Mouse (Mus musculus) kidney, adult 2 months (tissue): Measurements from ENCODE around the gene Rad51b. TPM values are rescaled to one million over a fixed set of nuclear protein-coding genes. Genes with fewer than 3 reads are reported as not detected.

ENCODE experiments used
- DNase-seq: peaks from one replicate; pipeline ENCODE4 v3.0.0; 2021
- H3K27ac ChIP-seq: fragments of 200-500 bp; 2 replicates; pipeline ENCODE4 v1.5.1; 2012; ENCODE audit warnings: low read depth, low read length, control low read depth, inconsistent platforms; ENCODE audit not compliant: insufficient read depth
- H3K27me3 ChIP-seq: fragments of 200-500 bp; replicated peaks from 2 replicates; pipeline ENCODE4 v1.6.1; 2012; ENCODE audit warnings: mild to moderate bottlenecking, moderate library complexity, low read length, inconsistent platforms; ENCODE audit not compliant: control insufficient read depth, insufficient read depth
- H3K36me3 ChIP-seq: fragments of 200-500 bp; 2 replicates; pipeline ENCODE4 v1.6.1; 2012; ENCODE audit warnings: mild to moderate bottlenecking, moderate library complexity, low read length, inconsistent platforms; ENCODE audit not compliant: control insufficient read depth, insufficient read depth
- H3K4me1 ChIP-seq: fragments of 200-500 bp; 2 replicates; pipeline ENCODE4 v1.6.1; 2011; ENCODE audit warnings: low read length; ENCODE audit not compliant: control insufficient read depth, insufficient read depth
- H3K4me3 ChIP-seq: fragments of 200-500 bp; 2 replicates; pipeline ENCODE4 v1.5.1; 2011; ENCODE audit warnings: mild to moderate bottlenecking, low read depth, low read length, control low read depth; ENCODE audit not compliant: insufficient read depth
- CTCF ChIP-seq: fragments of 200-500 bp; conservative IDR thresholded peaks from 2 replicates; pipeline ENCODE4 v1.5.1; 2011; ENCODE audit warnings: low read depth, mild to moderate bottlenecking, control low read depth, low read length, moderate library complexity, mixed read lengths; ENCODE audit not compliant: insufficient read depth, insufficient read length
- POLR2A ChIP-seq: fragments of 200-500 bp; IDR thresholded peaks from one replicate; pipeline ENCODE4 v1.6.1; 2011; ENCODE audit warnings: low read depth, low read length, control low read depth
- WGBS: fragments of 180-500 bp; shearing (Covaris S2); methylation state at CpG from one replicate; pipeline ENCODE4 v1.1.7; 2018; 5-methylcytosine and 5-hydroxymethylcytosine counted together
- polyA plus RNA-seq: library from polyadenylated mRNA; depleted of rRNA; stranded (reverse); fragments of >200 nt; gene quantifications from 2 replicates; pipeline ENCODE4 v1.2.3, GENCODE M21; 2012

Rad51b gene
- polyA plus RNA-seq, 1 experiment, result 0.14 TPM

DNA sequence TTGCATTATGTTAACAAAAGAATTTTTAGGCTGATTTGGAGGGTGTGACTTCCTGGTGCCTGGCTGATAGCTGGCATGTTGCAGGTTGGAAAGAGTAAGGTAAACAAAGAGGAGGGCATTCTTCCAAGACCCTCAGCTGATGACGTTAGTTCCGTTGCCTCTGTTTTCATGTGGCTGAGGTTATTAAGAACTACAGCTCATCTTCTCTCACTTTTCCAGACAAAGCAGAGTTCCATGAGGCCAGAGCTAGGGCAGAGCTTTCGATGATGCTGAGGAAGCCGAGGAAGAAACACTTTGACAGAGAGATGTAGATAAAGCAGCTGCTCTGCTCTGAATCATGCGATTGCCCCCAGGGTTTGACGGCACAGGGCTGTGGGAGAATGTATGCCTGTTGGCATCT lies 250.5 kb downstream of the Rad51b start:
- TF ChIP-seq POLR2A, result no peak
- TF ChIP-seq CTCF, result no peak
- peak; percentile 40 for DNase-seq
- Histone ChIP-seq H3K27me3 (no peaks in the 10 kb centered on the region), H3K4me3 (no peak overlapping the region), H3K4me1 (peaks cover 15% of the 10 kb centered on the region; the same call in 1 of the 2 replicates), H3K36me3 (no peaks in the 10 kb centered on the region), H3K27ac (no peak overlapping the region)
- 59% methylated on average over 6 of the region's 6 CpGs for WGBS

DNA sequence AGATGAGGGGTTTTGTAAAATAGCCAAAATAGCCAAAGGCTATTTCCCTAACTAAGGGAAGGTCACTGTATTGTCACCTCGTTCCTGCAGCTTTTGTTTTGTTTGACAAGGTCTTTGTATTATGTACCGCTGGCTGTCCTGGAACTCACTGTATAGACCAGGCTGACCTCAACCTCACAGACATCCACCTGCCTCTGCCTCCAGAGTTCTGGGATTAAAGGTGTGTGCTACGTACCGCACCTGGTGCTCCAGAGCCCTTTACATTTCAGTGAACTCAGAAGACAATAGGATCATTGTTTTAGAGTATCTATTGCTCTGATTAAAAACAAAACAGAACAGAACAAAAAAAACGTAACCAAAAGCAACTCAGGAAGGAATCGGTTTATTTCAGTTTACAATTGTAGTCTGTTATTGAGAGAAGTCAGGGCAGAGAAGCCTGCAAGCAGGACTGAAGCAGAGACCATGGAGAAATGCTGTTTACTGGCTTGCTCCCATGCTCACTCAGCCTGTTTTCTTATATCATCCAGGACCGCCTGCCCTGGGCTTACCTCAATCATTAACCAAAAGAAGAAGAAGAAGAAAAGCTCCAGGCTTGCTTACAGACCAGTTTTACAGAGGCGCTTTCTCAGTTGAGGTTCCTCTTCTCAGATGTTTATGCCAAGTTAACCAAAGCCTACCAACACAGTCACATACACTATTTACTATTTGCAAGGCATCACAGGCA lies 251.7 kb downstream of the Rad51b start:
- Histone ChIP-seq H3K36me3 (no peaks in the 10 kb centered on the region), H3K27me3 (no peaks in the 10 kb centered on the region), H3K4me1 (peaks cover 15% of the 10 kb centered on the region; the same call in 1 of the 2 replicates), H3K27ac (peak overlapping the region; percentile 28; the same call in 1 of the 2 replicates), H3K4me3 (no peak overlapping the region)
- TF ChIP-seq POLR2A, result no peak
- TF ChIP-seq CTCF, result no peak
- DNase-seq, result peak; percentile 70
- WGBS, result 45% methylated on average over 8 of the region's 8 CpGs

DNA sequence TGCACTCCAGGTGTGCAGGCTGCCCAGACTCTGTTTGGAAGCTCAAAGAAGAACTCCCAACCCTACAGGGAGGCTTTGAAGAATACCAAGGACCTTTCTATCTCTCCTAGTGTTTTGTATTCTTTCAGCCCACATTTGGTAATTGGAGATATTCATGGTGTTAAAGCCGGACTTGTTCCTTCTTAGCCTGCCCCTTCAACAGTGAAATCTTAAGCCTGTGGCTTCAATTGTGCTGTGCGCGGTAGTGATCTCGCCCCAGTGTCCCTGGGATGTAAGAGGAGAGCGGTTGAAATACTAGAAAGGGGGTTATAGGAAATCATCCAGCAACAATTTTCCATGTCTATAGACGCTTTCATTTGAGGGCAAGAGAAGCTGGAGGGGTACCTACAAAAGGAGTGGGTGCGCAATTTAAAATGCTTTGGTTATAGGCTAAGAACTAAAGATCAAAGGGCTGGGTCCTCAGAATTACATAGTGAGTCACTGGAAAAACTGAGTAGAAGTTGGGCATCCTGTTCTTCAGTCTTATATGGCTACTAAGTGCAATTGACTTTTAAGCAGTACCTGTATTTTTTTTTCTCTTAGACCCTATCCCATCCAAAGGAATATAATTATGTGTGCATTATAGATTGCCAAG lies 253.1 kb downstream of the Rad51b start:
- no peak for TF ChIP-seq POLR2A
- no peak for TF ChIP-seq CTCF
- Histone ChIP-seq H3K27me3 (no peaks in the 10 kb centered on the region), H3K4me1 (peaks cover 15% of the 10 kb centered on the region; the same call in 1 of the 2 replicates), H3K4me3 (no peak overlapping the region), H3K36me3 (no peaks in the 10 kb centered on the region), H3K27ac (no peak overlapping the region)
- no peak for DNase-seq
- 97% methylated on average over 7 of the region's 7 CpGs for WGBS

DNA sequence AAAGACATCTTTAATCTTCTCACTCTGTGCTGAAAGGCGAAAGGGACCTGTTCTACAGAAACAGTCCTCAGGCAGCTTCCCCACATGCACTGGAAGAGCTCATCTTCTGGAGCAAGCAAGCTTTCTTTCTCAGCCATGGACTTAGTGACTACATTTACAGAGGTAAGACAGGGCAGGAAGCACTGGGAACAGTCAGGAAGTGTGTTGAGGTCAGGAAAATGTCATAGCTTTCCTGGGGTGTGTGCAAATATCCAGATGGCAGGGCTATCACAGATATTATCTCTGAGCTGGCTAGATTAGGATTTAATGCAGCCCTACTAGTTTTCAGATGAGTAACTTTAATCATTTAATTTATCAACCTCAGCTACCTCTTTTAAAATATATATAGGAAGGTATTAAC lies 254.2 kb downstream of the Rad51b start:
- DNase-seq, result peak; percentile 44
- H3K4me1 ChIP-seq, result peaks cover 15% of the 10 kb centered on the region; the same call in 1 of the 2 replicates
- no peaks in the 10 kb centered on the region for H3K36me3 ChIP-seq
- no peak overlapping the region for H3K4me3 ChIP-seq
- H3K27ac ChIP-seq, result no peak overlapping the region
- H3K27me3 ChIP-seq, result no peaks in the 10 kb centered on the region
- WGBS, result 76% methylated on average over 1 of the region's 1 CpGs
- TF ChIP-seq CTCF (no peak), POLR2A (no peak)

DNA sequence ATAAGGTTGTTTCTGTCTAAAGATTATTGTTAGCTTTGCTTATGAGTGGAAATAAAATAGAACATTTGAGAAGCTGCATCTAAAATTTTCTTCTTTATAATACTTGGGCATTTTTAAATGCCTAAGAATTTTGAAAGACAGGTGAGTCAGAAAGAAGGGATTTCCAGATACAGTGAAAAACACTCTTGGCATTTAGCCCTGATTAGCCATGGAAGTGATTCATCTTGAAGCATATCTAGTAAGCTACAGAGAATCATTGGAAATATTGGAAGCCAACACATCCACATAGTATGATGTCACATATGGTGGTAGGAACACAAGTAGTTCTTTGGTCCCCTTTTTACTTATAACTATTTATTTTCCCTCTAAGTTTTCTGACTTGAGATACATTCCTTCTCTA lies 256.0 kb downstream of the Rad51b start:
- DNase-seq, result no peak
- Histone ChIP-seq H3K27me3 (no peaks in the 10 kb centered on the region), H3K4me1 (peaks cover 24% of the 10 kb centered on the region), H3K27ac (no peak overlapping the region), H3K4me3 (no peak overlapping the region), H3K36me3 (no peaks in the 10 kb centered on the region)
- no peak for TF ChIP-seq CTCF
- TF ChIP-seq POLR2A, result no peak

DNA sequence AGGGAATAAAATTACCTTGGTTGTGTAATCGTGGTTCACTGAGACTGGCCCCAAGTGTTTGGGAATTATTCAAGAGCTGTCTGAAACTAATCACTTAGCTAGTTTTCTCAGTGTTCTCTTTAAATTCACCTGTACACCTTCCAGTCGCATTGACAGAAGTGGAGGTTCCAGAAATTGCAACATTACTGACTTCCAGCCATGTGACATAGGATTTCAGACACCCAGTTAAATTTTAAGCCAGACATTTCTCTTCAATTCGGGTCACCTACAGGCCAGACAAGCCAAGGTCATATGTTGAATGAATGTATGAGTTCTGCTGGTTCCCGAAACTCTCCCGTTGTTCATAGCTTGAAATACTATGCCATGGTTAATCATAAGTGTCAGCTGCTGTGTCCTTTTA lies 260.8 kb downstream of the Rad51b start:
- H3K27me3 ChIP-seq, result no peaks in the 10 kb centered on the region
- H3K36me3 ChIP-seq, result no peaks in the 10 kb centered on the region
- peak; percentile 86 for DNase-seq
- H3K4me3 ChIP-seq, result no peak overlapping the region
- H3K4me1 ChIP-seq, result peaks cover 24% of the 10 kb centered on the region
- 32% methylated on average over 5 of the region's 5 CpGs for WGBS
- H3K27ac ChIP-seq, result peak overlapping the region; percentile 92
- TF ChIP-seq POLR2A (no peak), CTCF (no peak)

DNA sequence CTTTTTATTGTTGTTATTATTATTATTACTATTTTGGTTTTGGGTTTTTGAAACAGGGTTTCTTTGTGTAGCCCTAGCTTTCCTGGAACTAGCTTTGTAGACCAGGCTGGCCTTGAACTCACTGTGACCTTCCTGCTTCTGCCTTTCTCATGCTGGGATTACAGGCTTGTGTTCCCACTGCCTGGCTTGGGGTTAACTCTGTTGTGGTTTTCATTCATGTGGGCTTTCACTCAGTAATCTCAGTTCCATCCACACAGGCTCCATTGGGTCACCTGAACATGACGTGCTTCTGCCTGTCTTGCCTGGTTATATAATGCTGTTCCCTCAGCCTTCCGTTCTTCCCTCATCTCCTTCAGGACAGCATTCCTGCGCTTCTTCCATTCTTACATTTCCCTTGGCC lies 261.6 kb downstream of the Rad51b start:
- Histone ChIP-seq H3K4me1 (peaks cover 24% of the 10 kb centered on the region), H3K27ac (peak overlapping the region; percentile 55), H3K4me3 (no peak overlapping the region), H3K36me3 (no peaks in the 10 kb centered on the region), H3K27me3 (no peaks in the 10 kb centered on the region)
- DNase-seq, result no peak
- WGBS, result 64% methylated on average over 3 of the region's 3 CpGs
- TF ChIP-seq POLR2A (no peak), CTCF (no peak)

DNA sequence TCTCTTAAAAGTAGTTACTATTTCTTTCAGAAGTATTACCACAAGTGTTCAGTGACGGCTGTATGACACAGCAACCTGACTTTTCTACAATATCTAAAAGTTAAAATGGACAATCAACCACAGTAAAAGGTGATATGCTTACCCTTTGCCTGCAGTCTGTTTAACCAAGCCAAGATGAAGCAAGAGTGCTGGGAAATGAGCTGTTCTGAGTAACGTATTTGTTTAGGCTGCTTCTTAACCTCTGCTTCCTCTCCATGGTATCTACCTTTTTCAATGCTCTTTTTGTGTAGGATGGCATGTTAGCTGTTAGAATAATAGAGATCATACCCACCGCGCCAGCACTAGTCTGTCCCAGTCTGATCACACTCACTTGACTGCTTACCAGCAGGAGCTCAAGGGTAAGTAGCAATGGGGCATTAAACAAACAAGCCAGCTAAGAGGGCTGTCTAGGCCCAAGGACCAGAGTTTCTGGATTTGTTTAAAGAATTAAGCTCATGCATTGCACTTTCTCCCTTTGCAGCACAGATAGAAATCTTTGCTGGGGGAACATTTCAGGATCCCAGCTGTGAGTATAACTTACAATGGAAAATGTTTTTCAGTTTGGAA lies 262.4 kb downstream of the Rad51b start:
- H3K4me1 ChIP-seq, result peaks cover 24% of the 10 kb centered on the region
- no peaks in the 10 kb centered on the region for H3K27me3 ChIP-seq
- H3K36me3 ChIP-seq, result no peaks in the 10 kb centered on the region
- no peak overlapping the region for H3K4me3 ChIP-seq
- TF ChIP-seq POLR2A, result no peak
- no peak for TF ChIP-seq CTCF
- peak; percentile 14 for DNase-seq
- WGBS, result 78% methylated on average over 4 of the region's 4 CpGs
- peak overlapping the region; percentile 74 for H3K27ac ChIP-seq
